Mouse (Mus musculus) small intestine, adult 2 months (tissue): ENCODE results near the gene Dgcr6. TPM values are rescaled to one million over a fixed set of nuclear protein-coding genes. Genes with fewer than 3 reads are reported as not detected.
"Not testable (repeated sequence)": the region's sequence is repeated elsewhere in the genome, so short reads cannot be mapped to it uniquely, and the experiment has no call there.

Experiments used
- H3K27ac ChIP-seq: fragments of 200-500 bp; 2 replicates; pipeline ENCODE4 v1.5.1; 2012; ENCODE audit warnings: low read depth, low read length, control low read depth, inconsistent platforms; ENCODE audit not compliant: insufficient read depth
- H3K27me3 ChIP-seq: fragments of 200-500 bp; 2 replicates; pipeline ENCODE4 v1.6.1; 2012; ENCODE audit warnings: mild to moderate bottlenecking, moderate library complexity, low read length, inconsistent platforms; ENCODE audit not compliant: control insufficient read depth, insufficient read depth
- H3K36me3 ChIP-seq: fragments of 200-500 bp; 2 replicates; pipeline ENCODE4 v1.6.1; 2012; ENCODE audit warnings: mild to moderate bottlenecking, low read length, control low read depth, inconsistent platforms; ENCODE audit not compliant: control insufficient read depth, insufficient read depth
- H3K4me1 ChIP-seq: fragments of 200-500 bp; 2 replicates; pipeline ENCODE4 v1.6.1; 2012; ENCODE audit warnings: low read length, inconsistent platforms, mixed read lengths; ENCODE audit not compliant: control insufficient read depth, insufficient read depth, insufficient read length
- H3K4me3 ChIP-seq: fragments of 200-500 bp; 2 replicates; pipeline ENCODE4 v1.5.1; 2012; ENCODE audit warnings: low read depth, mild to moderate bottlenecking, control low read depth, inconsistent platforms, low read length, moderate library complexity
- CTCF ChIP-seq: fragments of 200-500 bp; IDR thresholded peaks from 2 replicates; pipeline ENCODE4 v1.5.1; 2012; ENCODE audit warnings: low read depth, mild to moderate bottlenecking, control low read depth, inconsistent platforms, low read length, moderate library complexity, mixed read lengths; ENCODE audit not compliant: insufficient replicate concordance, insufficient read length; ENCODE audit errors: extremely low read depth
- POLR2A ChIP-seq: fragments of 200-500 bp; IDR thresholded peaks from 2 replicates; pipeline ENCODE4 v1.6.1; 2012; ENCODE audit warnings: low read depth, mild to moderate bottlenecking, control low read depth, inconsistent platforms, low read length, moderate library complexity
- WGBS: fragments of 180-500 bp; shearing (Covaris S2); methylation state at CpG from one replicate; pipeline ENCODE4 v1.1.7; 2018; 5-methylcytosine and 5-hydroxymethylcytosine counted together
- polyA plus RNA-seq: library from polyadenylated mRNA; depleted of rRNA; stranded (reverse); fragments of >200 nt; gene quantifications from 2 replicates; pipeline ENCODE4 v1.2.3, GENCODE M21; 2012; rRNA removed

Gene Dgcr6
- polyA plus RNA-seq = 50.0 and 147 TPM in 2 replicates

GRCm38 (mm10) chr16:18052731-18053202, at the start of gene Dgcr6:
Gene Dgcr6, plus strand, starts transcription at chr16:18052860.
- Histone ChIP-seq H3K27me3 (no peaks in the 10 kb centered on the region), H3K4me3 (0 out of 2 replicates have a peak within 1 kb of the TSS, but pooled peaks have one; percentile 9), H3K27ac (no peak within 1 kb of the TSS), H3K4me1 (peaks cover 3% of the 10 kb centered on the region), H3K36me3 (no peaks in the 10 kb centered on the region)
- TF ChIP-seq CTCF (peak; percentile 95), POLR2A (no peak)
- WGBS = 14% methylated on average over 11 of the region's 11 CpGs

DNA sequence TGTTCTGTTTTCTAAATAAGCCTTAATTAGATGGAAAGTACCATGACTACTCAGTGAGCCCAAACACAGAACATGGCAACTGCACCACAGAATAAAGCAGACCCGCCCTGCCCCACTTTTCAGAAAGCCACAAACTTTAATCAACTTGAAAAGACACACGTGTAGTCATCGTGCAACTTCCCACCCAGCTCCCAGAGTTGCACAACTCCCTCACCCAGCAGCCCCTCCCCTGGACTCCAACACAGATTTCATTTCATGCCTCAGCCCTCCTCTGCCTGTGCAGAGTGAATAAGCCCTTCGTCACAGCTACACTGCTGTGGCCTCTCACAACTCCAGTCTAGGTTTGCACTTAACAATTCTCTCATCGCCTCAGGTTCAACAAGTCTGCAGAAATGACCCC, 48.1 kb upstream of the Dgcr6 start:
- H3K4me3 ChIP-seq = no peak overlapping the region
- no peaks in the 10 kb centered on the region for H3K27me3 ChIP-seq
- peaks cover 2% of the 10 kb centered on the region; the same call in 1 of the 2 replicates for H3K4me1 ChIP-seq
- H3K36me3 ChIP-seq = no peaks in the 10 kb centered on the region
- TF ChIP-seq POLR2A (no peak), CTCF (no peak)
- H3K27ac ChIP-seq = no peak overlapping the region
- 57% methylated on average over 5 of the region's 5 CpGs for WGBS

DNA sequence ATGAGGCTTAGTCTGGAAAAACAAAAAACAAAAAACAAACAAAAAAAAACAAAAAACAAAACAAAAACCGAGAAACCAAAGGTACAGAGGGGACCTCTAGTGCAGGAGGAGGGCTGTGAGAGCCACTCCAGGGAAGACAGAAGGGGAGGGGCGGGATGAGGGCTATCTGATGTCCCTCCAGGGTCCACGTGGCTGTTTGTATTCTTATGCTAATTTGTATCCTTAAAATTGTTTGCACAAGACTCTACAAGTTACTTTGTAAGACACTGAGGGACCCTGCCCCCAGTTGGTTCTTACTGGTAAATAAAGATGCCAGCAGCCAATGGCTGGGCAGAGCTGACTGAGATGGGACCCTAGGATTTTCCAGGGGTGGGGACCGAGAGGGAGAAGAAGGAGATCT, 45.6 kb upstream of the Dgcr6 start:
- Histone ChIP-seq H3K4me1 (no peaks in the 10 kb centered on the region), H3K27ac (no peak overlapping the region), H3K4me3 (no peak overlapping the region), H3K36me3 (no peaks in the 10 kb centered on the region), H3K27me3 (no peaks in the 10 kb centered on the region)
- 44% methylated on average over 4 of the region's 4 CpGs for WGBS
- TF ChIP-seq POLR2A (no peak), CTCF (no peak)

DNA sequence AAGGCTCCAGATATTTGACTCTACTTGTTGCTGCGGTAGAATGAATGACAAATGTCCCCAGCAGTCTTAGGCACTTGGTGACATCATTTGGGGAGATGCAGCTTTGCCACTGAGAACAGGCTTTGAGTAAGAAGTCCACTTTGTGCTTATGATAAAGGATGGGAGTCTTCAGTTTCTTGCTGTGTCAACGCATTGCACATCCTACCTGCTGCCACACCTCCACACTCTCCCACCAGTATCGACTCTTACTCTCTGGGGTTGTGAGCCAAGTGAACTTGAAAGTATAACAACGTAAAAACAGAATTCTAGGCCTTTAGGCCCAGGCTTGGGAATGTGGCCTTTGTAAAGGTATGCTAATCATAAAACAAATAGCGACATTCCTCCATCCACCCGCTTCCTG, 41.6 kb upstream of the Dgcr6 start:
- 70% methylated on average over 6 of the region's 6 CpGs for WGBS
- no peak overlapping the region for H3K4me3 ChIP-seq
- TF ChIP-seq POLR2A (no peak), CTCF (no peak)
- no peaks in the 10 kb centered on the region for H3K4me1 ChIP-seq
- no peaks in the 10 kb centered on the region for H3K27me3 ChIP-seq
- no peak overlapping the region for H3K27ac ChIP-seq
- no peaks in the 10 kb centered on the region for H3K36me3 ChIP-seq

DNA sequence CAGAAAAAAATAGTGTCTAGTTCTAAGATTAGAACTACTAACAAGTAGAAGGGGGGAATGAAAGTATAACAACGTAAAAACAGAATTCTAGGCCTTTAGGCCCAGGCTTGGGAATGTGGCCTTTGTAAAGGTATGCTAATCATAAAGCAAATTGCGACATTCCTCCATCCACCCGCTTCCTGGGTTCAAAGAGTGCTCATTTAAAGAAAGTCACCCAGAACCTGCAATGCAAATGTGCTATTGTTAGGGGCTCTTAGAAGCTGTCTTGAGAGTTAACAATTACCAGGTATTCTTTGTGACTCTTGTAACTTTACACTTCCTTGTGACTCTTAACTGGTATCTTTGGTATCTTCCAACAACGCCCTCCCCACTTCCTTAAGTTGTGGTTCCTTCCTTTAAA, 36.2 kb upstream of the Dgcr6 start:
- not testable (repeated sequence) for H3K4me3 ChIP-seq, H3K36me3 ChIP-seq, H3K27me3 ChIP-seq, H3K4me1 ChIP-seq, H3K27ac ChIP-seq
- 61% methylated on average over 4 of the region's 4 CpGs for WGBS

GRCm38 (mm10) chr16:18022780-18023557, 29.7 kb upstream of the Dgcr6 start:
- H3K4me3 ChIP-seq = no peak overlapping the region
- TF ChIP-seq CTCF (no peak), POLR2A (no peak)
- 55% methylated on average over 8 of the region's 8 CpGs for WGBS
- no peaks in the 10 kb centered on the region for H3K36me3 ChIP-seq
- H3K27me3 ChIP-seq = no peaks in the 10 kb centered on the region
- H3K4me1 ChIP-seq = no peaks in the 10 kb centered on the region
- no peak overlapping the region for H3K27ac ChIP-seq

DNA sequence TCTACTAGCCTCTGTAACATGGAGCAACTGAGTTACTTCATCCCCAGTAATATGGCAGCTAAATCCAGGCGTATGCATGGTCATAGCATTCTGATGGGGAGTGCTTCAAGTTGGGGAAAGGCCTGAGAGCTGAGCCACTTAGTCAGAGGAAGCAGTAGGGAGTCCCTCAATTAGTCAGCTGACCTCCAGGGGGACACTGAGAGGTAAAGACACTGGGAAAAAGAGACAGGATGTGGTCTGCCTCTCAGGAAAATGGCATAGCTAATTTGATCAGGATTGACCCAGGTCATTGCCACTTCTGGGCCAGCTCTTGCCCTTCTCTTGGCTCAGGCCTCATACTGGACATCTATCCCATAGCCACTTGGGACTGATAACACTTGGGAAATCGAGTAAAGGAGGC, 25.3 kb upstream of the Dgcr6 start:
- H3K4me3 ChIP-seq = no peak overlapping the region
- H3K36me3 ChIP-seq = no peaks in the 10 kb centered on the region
- no peak overlapping the region for H3K27ac ChIP-seq
- H3K4me1 ChIP-seq = no peaks in the 10 kb centered on the region
- WGBS = 58% methylated on average over 2 of the region's 2 CpGs
- H3K27me3 ChIP-seq = no peaks in the 10 kb centered on the region
- TF ChIP-seq CTCF (no peak), POLR2A (no peak)

GRCm38 (mm10) chr16:18031752-18032151, 20.9 kb upstream of the Dgcr6 start:
- Histone ChIP-seq H3K27me3 (no peaks in the 10 kb centered on the region), H3K27ac (no peak overlapping the region), H3K36me3 (no peaks in the 10 kb centered on the region), H3K4me1 (peaks cover 2% of the 10 kb centered on the region), H3K4me3 (no peak overlapping the region)
- TF ChIP-seq CTCF (no peak), POLR2A (no peak)
- 37% methylated on average over 2 of the region's 2 CpGs for WGBS
